Mouse (Mus musculus): ENCODE results near the gene Polr2i.
"Not testable (repeated sequence)": the region's sequence is repeated elsewhere in the genome, so short reads cannot be mapped to it uniquely, and the experiment has no call there.

Polr2i gene

GRCm38 (mm10) chr7:30204380-30204779 is 27.4 kb upstream of the Polr2i start:
- no peak for DNase-seq (ENCODE audit: low read depth)

- DNase-seq (ENCODE audit: low read depth), result peak; percentile 86
These were observed 26.4 kb upstream of the Polr2i start for GRCm38 (mm10) chr7:30205383-30205782.

- DNase-seq (ENCODE audit: low read depth), result not testable (repeated sequence)
These were observed 25.4 kb upstream of the Polr2i start for GRCm38 (mm10) chr7:30206364-30206763.

GRCm38 (mm10) chr7:30211025-30211424 is 20.7 kb upstream of the Polr2i start:
- no peak for DNase-seq (ENCODE audit: low read depth)

GRCm38 (mm10) chr7:30213881-30214280 is 17.9 kb upstream of the Polr2i start:
- DNase-seq (ENCODE audit: low read depth), result no peak

GRCm38 (mm10) chr7:30215875-30216274 is 15.9 kb upstream of the Polr2i start:
- no peak for DNase-seq (ENCODE audit: low read depth)

- DNase-seq (ENCODE audit: low read depth), result peak; percentile 95
These were observed 15.0 kb upstream of the Polr2i start for GRCm38 (mm10) chr7:30216723-30217151.

- DNase-seq (ENCODE audit: low read depth), result no peak
These were observed 14.5 kb upstream of the Polr2i start for GRCm38 (mm10) chr7:30217277-30217676.

GRCm38 (mm10) chr7:30219293-30220007 is 12.3 kb upstream of the Polr2i start:
- no peak for DNase-seq (ENCODE audit: low read depth)

GRCm38 (mm10) chr7:30220008-30220356 is 11.8 kb upstream of the Polr2i start:
- no peak for DNase-seq (ENCODE audit: low read depth)

- no peak for DNase-seq (ENCODE audit: low read depth)
These were observed 10.3 kb upstream of the Polr2i start for GRCm38 (mm10) chr7:30221433-30221832.

GRCm38 (mm10) chr7:30222205-30222604 is 9.5 kb upstream of the Polr2i start:
- DNase-seq (ENCODE audit: low read depth), result no peak

- no peak for DNase-seq (ENCODE audit: low read depth)
These were observed 7.5 kb upstream of the Polr2i start for GRCm38 (mm10) chr7:30224206-30224605.

- peak; percentile 28 for DNase-seq (ENCODE audit: low read depth)
These were observed 450 bp upstream of the Polr2i start for GRCm38 (mm10) chr7:30231328-30231668.

GRCm38 (mm10) chr7:30232631-30233148 is 942 bp downstream of the Polr2i start:
- peak; percentile 81 for DNase-seq (ENCODE audit: low read depth)

- DNase-seq (ENCODE audit: low read depth), result no peak
These were observed 1.6 kb downstream of the Polr2i start for GRCm38 (mm10) chr7:30233387-30233786.

- no peak for DNase-seq (ENCODE audit: low read depth)
These were observed 2.6 kb downstream of the Polr2i start for GRCm38 (mm10) chr7:30234276-30234858.

- no peak for DNase-seq (ENCODE audit: low read depth)
These were observed 3.3 kb downstream of the Polr2i start for GRCm38 (mm10) chr7:30235091-30235490.

- DNase-seq (ENCODE audit: low read depth), result no peak
These were observed 3.9 kb downstream of the Polr2i start, which contains the start of gene Ovol3 for GRCm38 (mm10) chr7:30235625-30236024. TSS of gene Ovol3 (minus strand) at chr7:30235725.

- not testable (repeated sequence) for DNase-seq (ENCODE audit: low read depth)
These were observed 5.6 kb downstream of the Polr2i start for GRCm38 (mm10) chr7:30237374-30237773.

GRCm38 (mm10) chr7:30251956-30252954 is 20.5 kb downstream of the Polr2i start:
- DNase-seq (ENCODE audit: low read depth), result no peak

- no peak for DNase-seq (ENCODE audit: low read depth)
These were observed 33.3 kb downstream of the Polr2i start for GRCm38 (mm10) chr7:30265041-30265440.
